Mouse (Mus musculus): ENCODE measurements around the gene Phf20.
"Not testable (repeated sequence)": the region's sequence is repeated elsewhere in the genome, so short reads cannot be mapped to it uniquely, and the experiment has no call there.

The Phf20 gene

GRCm38 (mm10) chr2:156196302-156197128 lies at the start of gene Phf20:
Gene Phf20 (plus strand): TSS chr2:156196466.
- peak; percentile 96 for DNase-seq (ENCODE audit: low spot score)

GRCm38 (mm10) chr2:156147316-156147915 lies 48.9 kb upstream of the Phf20 start:
- no peak for DNase-seq (ENCODE audit: low spot score)

GRCm38 (mm10) chr2:156151538-156151937 lies 44.7 kb upstream of the Phf20 start:
- no peak for DNase-seq (ENCODE audit: low spot score)

GRCm38 (mm10) chr2:156165478-156165877 lies 30.8 kb upstream of the Phf20 start:
- no peak for DNase-seq (ENCODE audit: low spot score)

GRCm38 (mm10) chr2:156166557-156166956 lies 29.7 kb upstream of the Phf20 start:
- DNase-seq (ENCODE audit: low spot score): no peak

GRCm38 (mm10) chr2:156177079-156177478 lies 19.2 kb upstream of the Phf20 start:
- no peak for DNase-seq (ENCODE audit: low spot score)

GRCm38 (mm10) chr2:156177651-156178050 lies 18.6 kb upstream of the Phf20 start:
- DNase-seq (ENCODE audit: low spot score): no peak

GRCm38 (mm10) chr2:156179046-156179795 lies 17.0 kb upstream of the Phf20 start:
- DNase-seq (ENCODE audit: low spot score): peak; percentile 57

- no peak for DNase-seq (ENCODE audit: low spot score)
These were observed 16.5 kb upstream of the Phf20 start for GRCm38 (mm10) chr2:156179796-156180093.

GRCm38 (mm10) chr2:156180094-156180821 lies 16.0 kb upstream of the Phf20 start, which contains the start of gene Rbm39:
Gene Rbm39 (minus strand): TSS chr2:156180238.
- DNase-seq (ENCODE audit: low spot score): peak; percentile 99

- DNase-seq (ENCODE audit: low spot score): no peak
These were observed 15.3 kb upstream of the Phf20 start for GRCm38 (mm10) chr2:156180824-156181590.

- no peak for DNase-seq (ENCODE audit: low spot score)
These were observed 14.7 kb upstream of the Phf20 start for GRCm38 (mm10) chr2:156181592-156181991.

GRCm38 (mm10) chr2:156189241-156189640 lies 7.0 kb upstream of the Phf20 start:
- not testable (repeated sequence) for DNase-seq (ENCODE audit: low spot score)

- DNase-seq (ENCODE audit: low spot score): no peak
These were observed 6.0 kb upstream of the Phf20 start for GRCm38 (mm10) chr2:156190004-156190896.

- DNase-seq (ENCODE audit: low spot score): no peak
These were observed 4.7 kb upstream of the Phf20 start for GRCm38 (mm10) chr2:156191540-156191939.

GRCm38 (mm10) chr2:156192068-156192467 lies 4.2 kb upstream of the Phf20 start:
- no peak for DNase-seq (ENCODE audit: low spot score)

- no peak for DNase-seq (ENCODE audit: low spot score)
These were observed 3.0 kb upstream of the Phf20 start for GRCm38 (mm10) chr2:156193066-156193862.

GRCm38 (mm10) chr2:156194571-156194970 lies 1.7 kb upstream of the Phf20 start:
- no peak for DNase-seq (ENCODE audit: low spot score)

- DNase-seq (ENCODE audit: low spot score): no peak
These were observed 1.1 kb downstream of the Phf20 start for GRCm38 (mm10) chr2:156197129-156197911.

All from ovary, adult 18-20 months (tissue).